In the genomic region with DNA sequence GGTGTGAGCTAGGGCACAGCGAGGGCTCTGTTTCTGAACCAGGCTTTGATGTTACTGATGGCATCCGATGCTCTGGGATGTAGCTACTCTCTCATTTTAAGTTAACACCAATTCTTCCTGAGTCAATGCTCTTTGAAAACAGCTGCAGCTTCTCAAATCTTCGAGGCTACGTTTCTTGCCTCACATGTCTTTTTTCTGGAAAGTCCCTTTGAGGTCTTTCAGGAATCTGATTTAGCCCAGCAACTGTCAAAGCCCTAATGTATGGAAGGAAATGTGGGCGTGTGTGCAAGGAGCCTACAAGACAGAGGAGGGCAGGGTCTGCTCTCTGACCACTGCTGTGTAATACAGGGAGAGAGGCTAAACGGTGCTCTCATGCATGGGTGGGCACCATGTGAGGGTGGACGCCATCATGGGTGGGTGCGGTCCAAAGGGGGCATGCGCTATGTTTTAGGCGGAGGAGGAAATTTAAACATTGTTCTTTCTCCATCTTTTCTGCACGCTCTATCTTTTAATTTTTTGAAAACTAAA, we compare ENCODE assay signal across 12 mouse cellular contexts.
"Had no signal": no experiment of that assay in that cellular context is flagged by ENCODE, and none has a peak within 500 bp of the region (broad histone marks: within the 10 kb centered on the region; RNA-seq: fewer than 3 reads in every experiment).

No protein-coding gene starts in this region.

- H3K4me1 ChIP-seq: liver, embryonic 15.5 days had no signal

- ATAC-seq: midbrain, embryonic 13.5 days had no signal

- H3K4me2 ChIP-seq: hindbrain, embryonic 15.5 days; liver, embryonic 11.5 days; liver, embryonic 15.5 days; lung, embryonic 15.5 days; midbrain, embryonic 13.5 days had no signal

- H3K9ac ChIP-seq: hindbrain, embryonic 15.5 days; liver, embryonic 15.5 days; lung, embryonic 15.5 days; midbrain, embryonic 13.5 days had no signal

- H3K4me3 ChIP-seq: hindbrain, embryonic 15.5 days; left cerebral cortex, adult 2 months; limb, embryonic 10.5 days; liver, embryonic 15.5 days; lung, embryonic 15.5 days; midbrain, embryonic 13.5 days had no signal

- H3K27ac ChIP-seq: hindbrain, embryonic 15.5 days; left cerebral cortex, adult 2 months; limb, embryonic 10.5 days; liver, embryonic 15.5 days; lung, embryonic 15.5 days; macrophage; midbrain, embryonic 13.5 days had no signal

- H3K9me3 ChIP-seq: hindbrain, embryonic 15.5 days; limb, embryonic 10.5 days; liver, embryonic 15.5 days; lung, embryonic 15.5 days; midbrain, embryonic 13.5 days had no signal

- DNase-seq: kidney, postnatal 25 days; right cerebral cortex, postnatal 14 days; thymus, adult 2 months; thymus, postnatal 25 days had no signal

- H3K36me3 ChIP-seq: hindbrain, embryonic 15.5 days; limb, embryonic 10.5 days; liver, embryonic 15.5 days; lung, embryonic 15.5 days; midbrain, embryonic 13.5 days had no signal

- H3K27me3 ChIP-seq: hindbrain, embryonic 15.5 days; liver, embryonic 15.5 days; lung, embryonic 15.5 days; midbrain, embryonic 13.5 days had no signal
